ENCODE assay signal across 8 mouse cellular contexts in the genomic region with DNA sequence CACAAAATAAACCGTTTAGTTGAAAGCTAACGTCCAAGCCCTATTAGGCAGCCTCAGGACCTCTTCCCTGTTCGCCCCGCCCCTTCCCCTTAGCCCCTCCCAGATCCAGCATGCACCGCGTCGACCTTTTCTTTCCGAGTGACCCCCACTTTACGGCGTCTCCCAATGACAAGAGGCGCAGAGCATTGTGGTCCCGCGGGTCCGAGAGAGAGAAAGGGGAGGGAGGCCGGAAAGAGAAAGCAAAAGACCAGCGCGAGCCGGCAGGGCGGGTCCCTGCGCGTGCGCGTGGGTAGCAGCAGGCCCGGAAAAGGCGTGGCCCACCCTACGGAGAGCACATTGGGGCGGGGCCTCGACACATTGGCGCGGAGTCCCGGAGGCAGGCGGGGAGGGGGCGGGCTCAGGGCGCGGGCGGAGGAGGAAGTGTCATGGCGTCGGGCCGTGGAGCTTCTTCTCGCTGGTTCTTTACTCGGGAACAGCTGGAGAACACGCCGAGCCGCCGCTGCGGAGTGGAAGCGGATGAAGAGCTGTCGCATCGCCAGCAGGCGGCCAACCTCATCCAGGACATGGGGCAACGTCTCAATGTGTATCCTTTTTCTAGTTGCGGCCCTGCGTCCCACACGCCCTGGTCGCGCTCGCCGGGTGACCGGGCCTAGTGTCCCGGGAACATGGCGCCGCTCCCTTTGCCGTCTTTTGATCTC. TPM values are rescaled to one million over a fixed set of nuclear protein-coding genes. Genes with fewer than 3 reads are reported as not detected.
DNase-seq lines count a peak whose midpoint lies in the region; ATAC-seq and TF ChIP-seq lines count a peak whose summit lies in the region.

A gene (plus strand): TSS at position 362 of the 698 bp plus-strand sequence.

- peak; percentile 95 for ATAC-seq in activated CD4-positive, CD25-positive, alpha-beta regulatory T cell, adult 4 months

- DNase-seq in gastrocnemius, adult 8-10 months (ENCODE audit: low spot score in 2 of 2), result peak; percentile 98 to 99
- DNase-seq in hindlimb bud, embryonic 11.5 days (ENCODE audit: extremely low spot score, low read depth, low spot score), result peak; percentile 91
- peak; percentile 92 to 100 for DNase-seq in left cerebral cortex, adult 8-10 months (ENCODE audit: low spot score in 2 of 2)
- DNase-seq in right cerebral cortex, postnatal 10 days (ENCODE audit: low spot score in 2 of 2), result peak; percentile 99 to 100
- DNase-seq in urinary bladder, postnatal 25 days (ENCODE audit: low spot score), result peak; percentile 97

- TF ChIP-seq CTCF in cortical plate, adult 2 months (IDR thresholded peaks at IDR 0.05; ENCODE audit: extremely low read depth, insufficient read depth, low read length), result no peak

- peak; percentile 83 for TF ChIP-seq POLR2A in cortical plate, adult 2 months (IDR thresholded peaks at IDR 0.05; ENCODE audit: extremely low read depth, insufficient read depth, low read length)

- H3K27me3 ChIP-seq in megakaryocyte, embryonic 14.5 days (replicated peaks), result no peaks in the 10 kb centered on the region

- H3K4me1 ChIP-seq in cortical plate, adult 2 months (ENCODE audit: control insufficient read depth, insufficient read depth, low read length), result peaks cover 2% of the 10 kb centered on the region; the same call in 1 of the 2 replicates
- peaks cover 43% of the 10 kb centered on the region for H3K4me1 ChIP-seq in megakaryocyte, embryonic 14.5 days

- peak within 1 kb of the TSS; percentile 93 for H3K4me3 ChIP-seq in cortical plate, adult 2 months (ENCODE audit: insufficient read depth, low read length)
- H3K4me3 ChIP-seq in megakaryocyte, embryonic 14.5 days (replicated peaks), result peak within 1 kb of the TSS; percentile 100

- H3K9me3 ChIP-seq in megakaryocyte, embryonic 14.5 days, result no peaks in the 10 kb centered on the region

- peak within 1 kb of the TSS; percentile 91 for H3K27ac ChIP-seq in cortical plate, adult 2 months (ENCODE audit: insufficient read depth, low read length)

- H3K36me3 ChIP-seq in megakaryocyte, embryonic 14.5 days (replicated peaks; ENCODE audit: low read length), result peaks cover 28% of the 10 kb centered on the region

RNA-seq across cellular contexts. Expression of the gene that starts here (rescaled TPM):
- polyA plus RNA-seq in activated CD4-positive, CD25-positive, alpha-beta regulatory T cell, adult 4 months (2017; shearing (Covaris generic)), result 10 to 100 TPM; 84.2 to 85.8 TPM
- 53.4 and 54.3 TPM in 2 replicates for polyA plus RNA-seq in cortical plate, adult 2 months (2012; rRNA removed)
- total RNA-seq in gastrocnemius, adult 8-10 months (2022), result 10 to 100 TPM; 17.4 to 19.4 (median 19.1) TPM
- total RNA-seq in left cerebral cortex, adult 8-10 months (2022), result 10 to 100 TPM; 56.7 to 60.8 (median 59.5) TPM
- 2.5 and 6.0 TPM in 2 replicates for polyA plus RNA-seq in megakaryocyte, embryonic 14.5 days (2012; ENCODE audit: insufficient read depth, low replicate concordance)

Comparison
In these comparisons a context has a peak if more than half of its experiments do, and no peak if none do; other contexts are left out.
1. Peak in every context shown above with its lines: DNase-seq, ATAC-seq, H3K4me3 ChIP-seq and H3K27ac ChIP-seq.